Mouse (Mus musculus) C2C12 (cell line): ENCODE results near the gene Gm26741. TPM values are rescaled to one million over a fixed set of nuclear protein-coding genes. Genes with fewer than 3 reads are reported as not detected.
"Not testable (repeated sequence)": the region's sequence is repeated elsewhere in the genome, so short reads cannot be mapped to it uniquely, and the experiment has no call there.

Source experiments
- H3K27me3 ChIP-seq: one replicate; pipeline ENCODE4 v1.6.1; 2011; ENCODE audit not compliant: control insufficient read depth, insufficient read depth, insufficient read length
- H3K36me3 ChIP-seq: one replicate; pipeline ENCODE4 v1.6.1; 2011; ENCODE audit not compliant: control insufficient read depth, insufficient read depth
- H3K4me3 ChIP-seq: one replicate; pipeline ENCODE4 v1.5.1; 2011; ENCODE audit warnings: mild to moderate bottlenecking, control low read depth; ENCODE audit not compliant: poor library complexity, insufficient read depth, severe bottlenecking
- H3K79me2 ChIP-seq: one replicate; pipeline ENCODE4 v1.6.1; 2011; ENCODE audit not compliant: control insufficient read depth, insufficient read depth
- H3K79me3 ChIP-seq: one replicate; pipeline ENCODE4 v1.6.1; 2011; ENCODE audit warnings: low read depth, control low read depth
- H3ac ChIP-seq: one replicate; pipeline ENCODE3; 2011; ENCODE audit warnings: low read depth; ENCODE audit not compliant: control insufficient read depth, insufficient read length
- CEBPB ChIP-seq: IDR thresholded peaks from one replicate; pipeline ENCODE4 v1.6.1; 2011; ENCODE audit warnings: low read depth, mild to moderate bottlenecking, control low read depth, moderate library complexity
- CTCF ChIP-seq: IDR thresholded peaks from one replicate; pipeline ENCODE4 v1.5.1; 2011; ENCODE audit not compliant: control insufficient read depth, insufficient read depth, insufficient read length
- FOSL1 ChIP-seq: IDR thresholded peaks from one replicate; pipeline ENCODE4 v1.8.0; 2011; ENCODE audit warnings: mild to moderate bottlenecking, low read length; ENCODE audit not compliant: poor library complexity, insufficient read depth, severe bottlenecking
- MAX ChIP-seq: IDR thresholded peaks from one replicate; pipeline ENCODE4 v1.6.1; 2011; ENCODE audit warnings: mild to moderate bottlenecking, control low read depth
- MYOD1 ChIP-seq: IDR thresholded peaks from one replicate; pipeline ENCODE4 v1.6.1; 2011; ENCODE audit warnings: low read depth; ENCODE audit not compliant: control insufficient read depth, insufficient read length
- MYOG ChIP-seq: IDR thresholded peaks from one replicate; pipeline ENCODE4 v1.6.1; 2011; ENCODE audit not compliant: control insufficient read depth, insufficient read length; ENCODE audit errors: extremely low read depth
- USF1 ChIP-seq: IDR thresholded peaks from one replicate; pipeline ENCODE4 v1.6.1; 2011; ENCODE audit warnings: low read depth, mild to moderate bottlenecking, control low read depth, moderate library complexity
- long read RNA-seq, 2 experiments: library from polyadenylated mRNA; unstranded; transcript quantifications; one replicate each; pipeline ENCODE4 v2.0.0; 2019 to 2020
- polyA plus RNA-seq: library from polyadenylated mRNA; unstranded; fragments of >200 nt; fragmentation: generic; extraction: Trizol; gene quantifications from one replicate; pipeline ENCODE4 v1.2.1, GENCODE M21; 2012; ENCODE audit warnings: missing spikeins

The Gm26741 gene
- not detected for polyA plus RNA-seq
- long read RNA-seq, experiment 1 = 0 reads
- long read RNA-seq, experiment 2 = 0 reads

GRCm38 (mm10) chr10:52358467-52358866 is at the start of gene Gm26741:
Gene Gm26741 (plus strand): TSS chr10:52358767.
- no peaks in the 10 kb centered on the region for H3K27me3 ChIP-seq
- no peak within 1 kb of the TSS for H3K4me3 ChIP-seq
- peaks cover 16% of the 10 kb centered on the region for H3K36me3 ChIP-seq
- H3K79me2 ChIP-seq = peaks cover 10% of the 10 kb centered on the region
- TF ChIP-seq CTCF (no peak), MYOD1 (no peak), CEBPB (no peak), MAX (no peak), MYOG (no peak), FOSL1 (no peak), USF1 (no peak)
- no peak within 1 kb of the TSS for H3ac ChIP-seq
- H3K79me3 ChIP-seq = peaks cover 7% of the 10 kb centered on the region

- TF ChIP-seq USF1 = no peak
- no peak for TF ChIP-seq MYOD1
- TF ChIP-seq MAX = no peak
- no peak for TF ChIP-seq CEBPB
- no peak for TF ChIP-seq MYOG
- no peak for TF ChIP-seq CTCF
- TF ChIP-seq FOSL1 = no peak
- Histone ChIP-seq H3K36me3 (peaks cover 7% of the 10 kb centered on the region), H3K4me3 (no peak overlapping the region), H3K79me2 (no peaks in the 10 kb centered on the region), H3K79me3 (no peaks in the 10 kb centered on the region), H3ac (no peak overlapping the region), H3K27me3 (no peaks in the 10 kb centered on the region)
Observed at GRCm38 (mm10) chr10:52309196-52309595, 49.4 kb upstream of the Gm26741 start.

GRCm38 (mm10) chr10:52319506-52320286 is 38.9 kb upstream of the Gm26741 start:
- Histone ChIP-seq H3K27me3 (no peaks in the 10 kb centered on the region), H3K4me3 (no peak overlapping the region), H3K79me3 (no peaks in the 10 kb centered on the region), H3K79me2 (no peaks in the 10 kb centered on the region), H3ac (no peak overlapping the region), H3K36me3 (peaks cover 12% of the 10 kb centered on the region)
- TF ChIP-seq FOSL1 (no peak), CTCF (no peak), MYOG (no peak), MAX (no peak), USF1 (no peak), CEBPB (no peak), MYOD1 (no peak)

- H3K27me3 ChIP-seq = no peaks in the 10 kb centered on the region
- no peak for TF ChIP-seq MAX
- TF ChIP-seq CTCF = no peak
- TF ChIP-seq FOSL1 = no peak
- no peak for TF ChIP-seq USF1
- TF ChIP-seq MYOG = no peak
- TF ChIP-seq MYOD1 = no peak
- no peak for TF ChIP-seq CEBPB
Observed at GRCm38 (mm10) chr10:52321918-52322317, 36.6 kb upstream of the Gm26741 start.

GRCm38 (mm10) chr10:52331007-52331406 is 27.6 kb upstream of the Gm26741 start:
- Histone ChIP-seq H3ac (no peak overlapping the region), H3K36me3 (peaks cover 5% of the 10 kb centered on the region), H3K27me3 (no peaks in the 10 kb centered on the region), H3K79me2 (no peaks in the 10 kb centered on the region), H3K79me3 (no peaks in the 10 kb centered on the region), H3K4me3 (no peak overlapping the region)
- no peak for TF ChIP-seq MAX
- TF ChIP-seq CEBPB = no peak
- TF ChIP-seq CTCF = no peak
- no peak for TF ChIP-seq USF1
- no peak for TF ChIP-seq FOSL1
- TF ChIP-seq MYOD1 = no peak
- TF ChIP-seq MYOG = no peak

More at GRCm38 (mm10) chr10:52321918-52322317, 36.6 kb upstream of the Gm26741 start:
- Histone ChIP-seq H3K79me2 (no peaks in the 10 kb centered on the region), H3K36me3 (peaks cover 12% of the 10 kb centered on the region), H3K79me3 (no peaks in the 10 kb centered on the region), H3K4me3 (no peak overlapping the region), H3ac (no peak overlapping the region)

GRCm38 (mm10) chr10:52343324-52343723 is 15.2 kb upstream of the Gm26741 start:
- H3K4me3 ChIP-seq, H3K27me3 ChIP-seq, H3ac ChIP-seq, H3K79me3 ChIP-seq, H3K79me2 ChIP-seq: not testable (repeated sequence)
- H3K36me3 ChIP-seq = peaks cover 48% of the 10 kb centered on the region
